Mouse (Mus musculus) liver, embryonic 11.5 days (tissue): ENCODE measurements around the gene Ptprg. TPM values are rescaled to one million over a fixed set of nuclear protein-coding genes. Genes with fewer than 3 reads are reported as not detected.

Experiments used
- ATAC-seq: fragments of 200-750 bp; cut with Nextera tagmentation; replicated peaks from 2 replicates; pipeline ENCODE4 v1.8.0; 2017; ENCODE audit warnings: moderate number of reproducible peaks, mild to moderate bottlenecking, moderate TSS enrichment, moderate library complexity; ENCODE audit not compliant: low FRiP score
- DNase-seq: peaks from one replicate; pipeline ENCODE4 v3.0.0-alpha.2; 2017; ENCODE audit warnings: low spot score
- H3K27ac ChIP-seq: fragments of 300-500 bp; sonication (generic); 2 replicates; pipeline ENCODE4 v1.5.1; 2014; ENCODE audit warnings: mild to moderate bottlenecking, low read depth, low read length, control low read depth
- H3K27me3 ChIP-seq: fragments of 300-500 bp; sonication (generic); replicated peaks from 2 replicates; pipeline ENCODE4 v1.6.1; 2014; ENCODE audit warnings: low read length, mixed read lengths; ENCODE audit not compliant: control insufficient read depth, insufficient read depth
- H3K36me3 ChIP-seq: fragments of 300-500 bp; sonication (generic); 2 replicates; pipeline ENCODE4 v1.6.1; 2014; ENCODE audit warnings: mild to moderate bottlenecking, low read length, moderate library complexity, mixed read lengths; ENCODE audit not compliant: control insufficient read depth, insufficient read depth
- H3K4me1 ChIP-seq: fragments of 300-500 bp; sonication (generic); replicated peaks from 2 replicates; pipeline ENCODE4 v1.6.1; 2014; ENCODE audit warnings: low read length, mixed read lengths; ENCODE audit not compliant: control insufficient read depth, insufficient read depth
- H3K4me2 ChIP-seq: fragments of 300-500 bp; sonication (generic); 2 replicates; pipeline ENCODE4 v1.6.1; 2014; ENCODE audit warnings: mild to moderate bottlenecking, control low read depth, moderate library complexity
- H3K4me3 ChIP-seq: fragments of 300-500 bp; sonication (generic); 2 replicates; pipeline ENCODE4 v1.5.1; 2014; ENCODE audit warnings: low read depth, low read length, control low read depth
- H3K9ac ChIP-seq: fragments of 300-500 bp; sonication (generic); 2 replicates; pipeline ENCODE4 v1.6.1; 2014; ENCODE audit warnings: low read depth, low read length, control low read depth
- H3K9me3 ChIP-seq: fragments of 300-500 bp; sonication (generic); 2 replicates; pipeline ENCODE4 v1.6.1; 2016; ENCODE audit warnings: low read length, inconsistent platforms, mixed read lengths; ENCODE audit not compliant: control insufficient read depth
- WGBS: fragments of 180-500 bp; shearing (Covaris S2); extraction: QIAGEN DNeasy Blood & Tissue Kit; methylation state at CpG from one replicate; pipeline ENCODE4 v1.1.7; 2014; 5-methylcytosine and 5-hydroxymethylcytosine counted together
- polyA plus RNA-seq: library from polyadenylated mRNA; unstranded; fragments of >200 nt; fragmentation: Nextera tagmentation; extraction: Ambion mirVana; gene quantifications from 2 replicates; pipeline ENCODE4 v1.2.1, GENCODE M21; 2014

The Ptprg gene
- polyA plus RNA-seq, 1 experiment from 2014 or later, result 8.6 TPM

DNA sequence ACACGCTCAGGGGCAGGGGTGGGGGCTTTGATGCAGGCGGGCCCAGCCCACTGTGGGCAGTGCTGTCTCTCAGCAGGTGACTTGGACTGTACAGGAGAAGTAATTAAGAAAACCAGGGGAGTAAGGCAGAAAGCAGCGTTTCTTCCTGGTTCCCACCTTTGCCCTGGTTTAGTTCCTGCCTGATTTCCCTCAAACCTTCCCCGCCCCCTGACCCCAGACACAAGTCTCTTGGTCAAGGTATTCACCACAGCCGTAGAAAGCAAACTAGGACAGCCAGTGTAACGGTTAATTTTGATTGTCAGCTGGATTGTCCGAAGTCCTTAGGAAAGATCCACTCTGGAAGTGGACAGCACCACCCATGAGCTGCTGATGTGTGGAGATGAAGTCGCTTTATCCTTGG, 614.3 kb downstream of the Ptprg start:
- H3K9me3 ChIP-seq, result no peaks in the 10 kb centered on the region
- no peaks in the 10 kb centered on the region for H3K27me3 ChIP-seq
- H3K4me3 ChIP-seq, result no peak overlapping the region
- no peak overlapping the region for H3K27ac ChIP-seq
- H3K4me2 ChIP-seq, result no peak overlapping the region
- no peak for ATAC-seq
- 77% methylated on average over 8 of the region's 8 CpGs for WGBS
- H3K9ac ChIP-seq, result no peak overlapping the region
- H3K4me1 ChIP-seq, result no peaks in the 10 kb centered on the region
- no peak for DNase-seq
- no peaks in the 10 kb centered on the region for H3K36me3 ChIP-seq

DNA sequence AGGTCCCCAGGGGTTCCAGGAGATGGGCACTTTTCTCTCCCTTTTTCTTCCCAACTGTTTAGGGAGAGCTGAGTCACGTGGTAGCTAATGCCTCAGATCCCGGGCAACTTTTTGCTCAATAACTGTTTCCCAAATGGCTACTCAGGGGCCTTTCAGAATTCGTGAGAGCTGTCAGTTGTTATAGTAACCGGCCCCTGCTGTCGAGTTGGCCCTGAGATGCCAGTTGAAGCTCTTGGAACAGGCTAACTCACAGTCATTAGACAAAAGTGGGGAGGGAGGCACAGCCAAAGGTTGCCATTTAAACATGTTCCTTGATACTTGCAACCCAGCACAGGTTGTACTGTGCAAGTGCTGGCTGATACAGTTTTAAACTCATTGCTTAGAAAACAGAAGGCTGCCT, 624.1 kb downstream of the Ptprg start:
- ATAC-seq, result no peak
- H3K9ac ChIP-seq, result no peak overlapping the region
- no peaks in the 10 kb centered on the region for H3K27me3 ChIP-seq
- no peaks in the 10 kb centered on the region for H3K4me1 ChIP-seq
- H3K36me3 ChIP-seq, result no peaks in the 10 kb centered on the region
- WGBS, result 64% methylated on average over 5 of the region's 5 CpGs
- no peak for DNase-seq
- H3K9me3 ChIP-seq, result no peaks in the 10 kb centered on the region
- H3K27ac ChIP-seq, result no peak overlapping the region
- no peak overlapping the region for H3K4me2 ChIP-seq
- no peak overlapping the region for H3K4me3 ChIP-seq

DNA sequence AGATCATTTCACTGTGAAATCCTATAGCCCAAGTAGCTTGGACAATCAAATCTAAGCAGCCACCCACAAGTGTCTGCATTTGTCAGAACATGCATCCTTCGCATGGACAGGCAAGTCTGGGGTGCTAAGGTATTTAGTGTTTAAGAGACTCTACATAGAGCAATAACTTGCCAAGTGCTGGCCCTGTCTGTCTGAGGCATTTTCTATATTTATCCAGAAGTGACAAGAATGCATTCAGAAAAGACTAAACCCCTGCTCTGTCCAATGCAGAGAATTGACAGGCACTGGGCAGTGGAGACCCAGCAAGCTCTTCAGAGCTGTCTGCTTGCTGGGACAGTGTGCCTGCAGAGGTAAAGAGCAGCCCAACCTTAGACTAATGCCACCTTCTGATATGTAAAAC, 625.3 kb downstream of the Ptprg start:
- ATAC-seq (no peak), DNase-seq (no peak)
- Histone ChIP-seq H3K27me3 (no peaks in the 10 kb centered on the region), H3K27ac (no peak overlapping the region), H3K4me3 (no peak overlapping the region), H3K4me1 (no peaks in the 10 kb centered on the region), H3K36me3 (no peaks in the 10 kb centered on the region), H3K4me2 (no peak overlapping the region), H3K9me3 (no peaks in the 10 kb centered on the region), H3K9ac (no peak overlapping the region)
- 83% methylated on average over 1 of the region's 1 CpGs for WGBS

DNA sequence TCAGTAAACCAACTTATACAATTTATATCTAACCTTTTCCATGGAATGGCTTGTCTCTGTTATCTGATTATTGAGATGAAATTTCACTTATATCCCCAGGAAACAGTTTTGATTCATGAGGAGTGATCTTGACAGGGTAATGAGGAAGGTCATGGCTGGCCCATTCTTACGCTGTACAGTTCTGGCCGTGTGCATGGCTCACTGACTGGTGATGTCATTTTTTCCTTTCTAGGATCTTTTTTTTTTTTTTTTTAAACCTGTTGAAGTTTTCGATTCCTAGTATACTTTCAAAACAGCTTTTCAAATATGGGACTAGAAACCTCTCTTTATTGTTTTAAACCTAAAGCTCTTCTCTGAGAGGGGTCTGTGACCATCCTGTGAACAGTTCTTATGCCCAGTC, 626.8 kb downstream of the Ptprg start:
- H3K4me1 ChIP-seq, result no peaks in the 10 kb centered on the region
- H3K4me3 ChIP-seq, result no peak overlapping the region
- H3K4me2 ChIP-seq, result no peak overlapping the region
- no peak overlapping the region for H3K27ac ChIP-seq
- no peak for DNase-seq
- no peaks in the 10 kb centered on the region for H3K9me3 ChIP-seq
- no peaks in the 10 kb centered on the region for H3K36me3 ChIP-seq
- no peak overlapping the region for H3K9ac ChIP-seq
- ATAC-seq, result no peak
- WGBS, result 65% methylated on average over 3 of the region's 3 CpGs
- no peaks in the 10 kb centered on the region for H3K27me3 ChIP-seq

DNA sequence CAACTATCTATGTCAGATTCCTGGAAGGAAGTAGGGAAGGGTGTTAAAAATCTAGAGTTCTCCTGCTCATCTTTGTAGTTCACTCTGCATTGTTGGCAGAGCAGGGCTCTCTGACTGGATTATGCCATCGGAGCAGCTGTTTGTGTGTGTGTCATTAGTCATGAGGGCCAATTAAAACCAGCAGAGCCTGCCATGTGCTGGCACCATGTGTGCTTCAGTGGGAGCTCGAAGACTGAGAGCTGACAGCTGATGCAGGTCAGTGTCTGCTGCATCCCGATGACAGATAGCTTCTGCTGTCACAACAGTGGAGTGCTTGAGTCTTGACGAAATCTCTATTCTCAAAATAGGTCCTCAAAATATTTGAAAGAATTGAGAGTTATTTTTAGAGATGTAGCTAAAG, 631.7 kb downstream of the Ptprg start:
- Histone ChIP-seq H3K9me3 (no peaks in the 10 kb centered on the region), H3K27ac (no peak overlapping the region), H3K9ac (no peak overlapping the region), H3K4me3 (no peak overlapping the region), H3K27me3 (no peaks in the 10 kb centered on the region), H3K36me3 (no peaks in the 10 kb centered on the region), H3K4me1 (no peaks in the 10 kb centered on the region), H3K4me2 (no peak overlapping the region)
- DNase-seq (no peak), ATAC-seq (no peak)
- WGBS, result 79% methylated on average over 4 of the region's 4 CpGs

DNA sequence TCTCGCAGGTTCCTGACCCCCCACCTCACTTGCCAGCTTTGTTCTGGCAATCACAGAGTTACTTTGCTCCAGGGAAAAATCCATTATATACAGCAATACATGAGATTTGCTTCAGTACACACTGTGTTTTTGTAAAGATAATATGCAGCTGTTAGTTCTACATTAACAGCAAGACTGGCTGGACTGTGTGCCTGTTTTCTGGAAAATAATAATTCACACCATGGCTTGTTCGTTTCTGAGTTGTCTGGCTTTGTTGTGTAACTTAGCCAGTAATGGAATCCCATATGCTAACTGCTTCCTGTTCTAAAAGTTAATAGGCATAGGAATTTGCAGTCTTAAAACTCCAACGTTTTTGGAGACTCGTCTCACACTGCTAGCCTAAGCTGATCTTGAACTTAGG, 635.0 kb downstream of the Ptprg start:
- Histone ChIP-seq H3K4me3 (no peak overlapping the region), H3K9me3 (no peaks in the 10 kb centered on the region), H3K9ac (no peak overlapping the region), H3K27ac (no peak overlapping the region), H3K27me3 (no peaks in the 10 kb centered on the region), H3K4me1 (no peaks in the 10 kb centered on the region), H3K4me2 (no peak overlapping the region), H3K36me3 (no peaks in the 10 kb centered on the region)
- WGBS, result 68% methylated on average over 4 of the region's 4 CpGs
- DNase-seq (no peak), ATAC-seq (no peak)

DNA sequence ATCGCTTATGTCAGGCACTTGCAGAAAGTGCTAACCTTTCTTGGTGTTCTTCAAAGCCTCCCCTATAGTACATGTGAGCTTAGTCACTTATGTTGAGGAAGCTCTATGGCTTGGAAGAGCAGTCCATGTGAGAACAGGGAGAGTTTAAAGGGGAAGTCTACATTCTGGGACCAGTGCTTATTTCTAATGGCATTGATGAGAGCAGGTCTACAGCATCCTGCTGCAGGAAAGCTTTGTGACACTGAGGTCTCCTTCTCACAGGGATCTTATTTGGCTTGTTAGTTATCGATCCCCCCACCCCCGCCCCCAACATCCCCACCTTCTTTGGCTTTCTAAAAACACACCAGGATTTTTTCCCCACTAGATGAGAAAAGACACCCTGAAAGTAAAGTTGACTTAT, 635.9 kb downstream of the Ptprg start:
- Histone ChIP-seq H3K9me3 (no peaks in the 10 kb centered on the region), H3K36me3 (no peaks in the 10 kb centered on the region), H3K4me2 (no peak overlapping the region), H3K4me3 (no peak overlapping the region), H3K4me1 (no peaks in the 10 kb centered on the region), H3K27me3 (no peaks in the 10 kb centered on the region), H3K9ac (no peak overlapping the region), H3K27ac (no peak overlapping the region)
- 85% methylated on average over 3 of the region's 3 CpGs for WGBS
- ATAC-seq (no peak), DNase-seq (no peak)

DNA sequence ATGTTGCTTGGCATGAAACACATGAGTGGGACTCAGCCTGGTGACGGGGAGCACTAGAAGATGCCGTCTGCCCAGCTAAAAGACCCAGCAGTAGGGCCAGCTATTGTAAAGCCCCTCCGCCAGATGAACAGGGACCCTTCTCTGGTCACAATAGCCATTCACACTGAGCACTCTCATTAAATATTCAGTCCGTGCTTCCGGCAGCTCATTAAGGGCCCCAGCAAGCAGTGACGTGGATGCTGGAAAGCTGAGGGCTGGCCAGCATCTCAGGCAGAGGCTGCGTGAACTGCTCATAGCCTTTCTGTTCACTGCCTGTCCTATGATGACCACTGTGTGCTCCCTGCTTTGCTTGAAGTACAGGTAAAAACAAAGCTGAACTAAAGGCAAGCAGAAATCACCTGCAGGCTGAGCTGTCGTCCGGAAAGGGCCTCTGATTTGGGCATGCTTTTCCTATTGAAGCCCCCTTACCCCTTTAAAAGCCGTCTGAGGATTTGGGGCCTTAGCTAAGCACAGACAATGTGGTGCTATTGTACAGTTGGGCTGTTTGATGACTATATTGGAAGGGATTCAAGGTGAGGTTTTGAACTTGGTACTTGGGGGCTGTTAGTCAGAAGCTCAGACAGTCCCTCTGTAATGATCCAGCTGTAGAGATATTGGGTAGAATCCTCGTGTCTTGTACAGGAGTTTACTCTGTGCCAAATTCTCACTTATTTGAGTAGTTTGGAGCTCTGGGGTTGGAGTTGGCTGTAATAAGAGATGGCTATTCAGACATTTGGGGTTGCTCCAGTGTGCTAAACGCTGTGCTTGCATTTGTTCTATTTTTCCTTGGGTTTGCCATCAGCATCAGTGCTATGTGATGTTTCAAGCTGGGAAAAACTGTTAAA, 636.6 kb downstream of the Ptprg start:
- no peak overlapping the region for H3K27ac ChIP-seq
- no peaks in the 10 kb centered on the region for H3K9me3 ChIP-seq
- H3K27me3 ChIP-seq, result no peaks in the 10 kb centered on the region
- H3K36me3 ChIP-seq, result no peaks in the 10 kb centered on the region
- H3K9ac ChIP-seq, result no peak overlapping the region
- DNase-seq, result no peak
- H3K4me1 ChIP-seq, result no peaks in the 10 kb centered on the region
- H3K4me2 ChIP-seq, result no peak overlapping the region
- no peak overlapping the region for H3K4me3 ChIP-seq
- 75% methylated on average over 12 of the region's 12 CpGs for WGBS
- no peak for ATAC-seq

DNA sequence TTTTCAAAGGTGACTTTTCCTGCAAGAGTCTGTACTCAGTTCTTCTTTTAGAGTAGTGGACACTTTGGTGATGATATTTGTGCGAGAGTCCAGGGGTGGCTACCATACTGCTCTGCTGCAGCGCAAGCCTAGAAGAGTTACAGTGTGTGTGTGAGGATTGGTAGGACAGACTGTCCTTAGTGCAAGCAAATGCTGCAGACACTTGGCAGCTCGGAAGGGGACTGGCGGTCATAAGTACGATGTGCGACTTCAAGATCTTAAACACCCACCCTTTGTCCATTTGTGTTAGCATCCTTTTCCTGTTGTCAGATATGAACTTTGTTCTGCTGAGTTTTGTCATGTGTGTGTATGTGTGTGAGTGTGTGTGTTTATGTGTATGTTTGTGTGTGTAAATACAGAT, 637.7 kb downstream of the Ptprg start:
- ATAC-seq (no peak), DNase-seq (no peak)
- Histone ChIP-seq H3K4me1 (no peaks in the 10 kb centered on the region), H3K9ac (no peak overlapping the region), H3K4me3 (no peak overlapping the region), H3K4me2 (no peak overlapping the region), H3K36me3 (no peaks in the 10 kb centered on the region), H3K9me3 (no peaks in the 10 kb centered on the region), H3K27ac (no peak overlapping the region), H3K27me3 (no peaks in the 10 kb centered on the region)
- 93% methylated on average over 6 of the region's 6 CpGs for WGBS
